Mouse (Mus musculus): ENCODE results near the gene Aldh8a1.

DNA sequence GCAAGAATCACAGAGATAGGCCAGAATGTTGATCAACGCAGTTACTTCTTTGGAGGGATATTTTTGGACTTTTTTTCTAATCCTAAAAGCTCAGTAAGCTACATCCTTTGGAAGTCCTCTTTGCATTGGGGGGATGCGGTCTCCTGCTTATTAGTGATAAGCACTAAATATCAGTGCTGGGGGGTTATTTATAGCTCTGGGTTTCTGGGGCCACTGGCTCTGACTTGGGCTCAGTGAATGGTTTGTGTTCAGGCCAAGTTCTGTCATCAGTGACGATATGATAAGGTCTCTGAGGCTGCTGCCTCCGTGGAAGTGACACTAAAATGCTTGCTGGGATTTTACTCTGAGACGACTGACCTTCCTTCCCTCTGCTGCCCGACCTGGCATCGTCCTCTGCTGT is 22.9 kb downstream of the Aldh8a1 start:
- TF ChIP-seq USF1 (IDR thresholded peaks at IDR 0.05; ENCODE audit: low read depth) (no peak), CTCF (IDR thresholded peaks at IDR 0.05; ENCODE audit: control insufficient read depth, insufficient read depth, insufficient read length) (no peak), MAX (IDR thresholded peaks at IDR 0.05) (no peak), CEBPB (IDR thresholded peaks at IDR 0.05; ENCODE audit: low read depth) (no peak)
